Mouse (Mus musculus) cerebellum, postnatal 14 days (tissue): ENCODE results near the gene Olfr91.
"Not testable (repeated sequence)": the region's sequence is repeated elsewhere in the genome, so short reads cannot be mapped to it uniquely, and the experiment has no call there.

Experiments used
- DNase-seq, 2 experiments: peaks; one replicate each; pipeline ENCODE4 v3.0.0; 2021; ENCODE audit warnings: mixed read lengths in 2 of 2

Gene Olfr91

GRCm38 (mm10) chr17:37098178-37098577, at the start of gene Olfr91:
Gene Olfr91, minus strand, starts transcription at chr17:37098278.
- DNase-seq = no peak

GRCm38 (mm10) chr17:37131366-37131765, 33.3 kb upstream of the Olfr91 start:
- not testable (repeated sequence) for DNase-seq

DNA sequence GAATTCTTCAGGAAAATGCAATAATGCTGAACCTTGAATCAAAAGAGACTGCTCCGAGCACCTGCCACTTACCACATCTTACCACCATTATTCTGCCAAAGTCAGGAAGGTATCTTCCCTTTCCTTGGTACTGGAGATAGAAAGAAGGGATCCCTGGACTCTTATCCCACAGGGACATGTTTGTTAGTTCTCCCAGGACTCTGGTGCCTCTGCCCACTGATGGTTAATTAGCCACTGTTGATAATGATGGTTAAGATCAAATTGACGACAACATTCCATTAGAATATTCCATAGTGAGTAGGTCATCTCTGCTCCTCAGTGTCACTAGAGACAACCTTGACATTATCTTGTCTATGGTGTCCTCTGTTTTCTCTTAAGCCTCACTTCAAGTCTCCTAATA, 21.9 kb upstream of the Olfr91 start, which contains the start of gene Olfr92:
Gene Olfr92 (minus strand): TSS at position 101 of the 400 bp plus-strand sequence.
- no peak for DNase-seq

GRCm38 (mm10) chr17:37093289-37093688, 4.8 kb downstream of the Olfr91 start:
- DNase-seq = peak; percentile 78 to 88

DNA sequence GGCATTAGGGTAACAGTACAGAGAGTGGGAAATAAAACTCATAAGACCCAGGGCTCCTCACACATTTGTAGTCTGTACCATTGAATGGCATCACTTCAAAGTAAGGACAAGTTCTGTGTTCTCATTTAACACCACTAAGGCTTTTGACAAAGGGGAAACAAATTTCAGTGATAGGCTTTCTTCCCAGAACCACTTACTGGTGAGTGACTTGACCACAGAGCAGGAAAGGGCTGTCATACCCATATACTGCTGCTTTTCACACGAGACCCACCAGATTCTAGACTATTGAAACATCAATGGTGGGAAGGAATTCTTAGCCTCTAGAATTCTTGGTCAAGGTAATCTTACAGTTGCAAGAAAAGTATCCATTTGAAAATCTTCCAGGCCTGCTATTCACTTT, 5.9 kb downstream of the Olfr91 start:
- DNase-seq = no peak

GRCm38 (mm10) chr17:37088399-37088798, 9.7 kb downstream of the Olfr91 start, which contains the start of gene Olfr90:
Gene Olfr90, minus strand, starts transcription at chr17:37088499.
- DNase-seq = no peak

DNA sequence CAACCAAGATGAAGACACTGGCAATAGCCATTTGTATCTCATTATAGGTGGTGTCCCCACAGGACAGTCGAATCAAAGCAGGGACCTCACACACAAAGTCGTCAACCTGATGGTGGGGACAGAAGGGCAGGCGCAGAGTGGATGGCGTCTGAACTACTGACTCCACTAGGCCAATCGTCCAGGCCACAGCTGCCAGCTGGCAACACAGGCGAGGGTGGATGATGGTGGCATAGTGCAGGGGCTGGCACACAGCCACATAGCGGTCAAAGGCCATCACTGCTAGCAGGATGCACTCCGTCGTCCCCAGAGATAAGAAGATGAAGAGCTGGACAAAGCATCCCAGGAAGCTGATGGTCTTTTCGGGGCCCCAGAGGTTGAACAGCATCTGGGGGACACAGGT, 12.5 kb downstream of the Olfr91 start:
- peak in 1 of 2 experiments; percentile 55 for DNase-seq

- no peak for DNase-seq
Observed at GRCm38 (mm10) chr17:37084632-37085031, 13.4 kb downstream of the Olfr91 start.

- DNase-seq = peak; percentile 77 to 85
Observed at GRCm38 (mm10) chr17:37083327-37083726, 14.8 kb downstream of the Olfr91 start.

DNA sequence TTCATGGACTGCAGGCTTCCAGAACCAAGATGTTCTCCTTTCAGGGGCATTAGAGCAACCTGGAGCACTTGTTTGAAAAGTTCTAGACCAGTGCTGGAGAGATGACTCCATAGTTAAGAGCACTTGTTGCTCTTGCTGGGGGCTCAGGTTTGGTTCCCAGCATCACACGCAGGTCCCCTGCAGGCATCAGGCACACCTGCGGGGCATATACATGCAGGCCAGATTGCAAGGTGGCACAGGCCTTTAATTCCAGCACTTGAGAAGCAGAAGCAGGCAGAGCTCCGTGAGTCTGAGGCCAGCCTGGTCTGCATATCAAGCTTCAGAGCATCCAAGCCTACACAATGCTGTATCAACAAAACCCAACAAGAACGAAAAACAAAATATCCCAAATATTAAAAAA, 16.4 kb downstream of the Olfr91 start:
- DNase-seq = no peak

DNA sequence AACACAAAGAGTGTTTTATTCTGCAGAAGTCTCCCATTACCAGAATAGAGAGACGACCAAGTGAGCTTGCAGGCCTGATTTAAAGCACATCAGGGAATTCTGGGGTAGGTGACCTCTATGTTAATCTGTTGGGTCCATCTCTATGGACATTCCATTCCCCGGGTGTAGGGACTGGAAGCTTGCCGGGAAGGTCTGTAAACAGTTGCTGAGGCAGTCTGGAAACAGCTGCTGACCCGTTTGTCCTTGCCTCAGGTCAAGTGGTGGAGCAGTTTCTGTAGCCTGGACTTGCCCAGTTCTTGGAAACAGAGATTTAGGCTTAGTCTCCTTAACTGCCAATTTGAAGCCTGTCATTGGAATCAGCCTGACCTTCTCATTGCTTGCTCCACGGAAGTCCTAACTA, 18.0 kb downstream of the Olfr91 start:
- no peak for DNase-seq

- DNase-seq = no peak
Observed at GRCm38 (mm10) chr17:37078990-37079389, 19.1 kb downstream of the Olfr91 start.

DNA sequence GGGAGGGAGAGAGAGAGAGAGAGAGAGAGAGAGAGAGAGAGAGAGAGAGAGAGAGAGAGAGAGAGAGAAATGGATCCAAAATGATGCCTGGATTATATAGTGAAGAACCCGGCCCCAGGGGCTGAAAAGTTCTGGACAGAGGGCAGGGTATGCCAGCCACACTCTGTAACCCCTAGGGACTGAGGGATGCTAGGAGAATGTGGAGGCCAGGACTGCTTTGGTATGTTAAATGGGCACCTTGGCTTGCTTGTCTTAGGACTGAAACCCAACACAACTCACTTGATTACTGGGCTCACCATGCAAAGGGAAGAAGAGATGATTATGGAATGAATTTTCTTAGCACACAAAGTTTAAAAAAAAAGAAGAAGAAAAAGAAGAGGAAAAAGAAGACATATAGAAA, 19.9 kb downstream of the Olfr91 start:
- DNase-seq = no peak

GRCm38 (mm10) chr17:37075766-37076165, 22.3 kb downstream of the Olfr91 start:
- DNase-seq = no peak

GRCm38 (mm10) chr17:37075181-37075580, 22.9 kb downstream of the Olfr91 start:
- DNase-seq = peak in 1 of 2 experiments; percentile 2

DNA sequence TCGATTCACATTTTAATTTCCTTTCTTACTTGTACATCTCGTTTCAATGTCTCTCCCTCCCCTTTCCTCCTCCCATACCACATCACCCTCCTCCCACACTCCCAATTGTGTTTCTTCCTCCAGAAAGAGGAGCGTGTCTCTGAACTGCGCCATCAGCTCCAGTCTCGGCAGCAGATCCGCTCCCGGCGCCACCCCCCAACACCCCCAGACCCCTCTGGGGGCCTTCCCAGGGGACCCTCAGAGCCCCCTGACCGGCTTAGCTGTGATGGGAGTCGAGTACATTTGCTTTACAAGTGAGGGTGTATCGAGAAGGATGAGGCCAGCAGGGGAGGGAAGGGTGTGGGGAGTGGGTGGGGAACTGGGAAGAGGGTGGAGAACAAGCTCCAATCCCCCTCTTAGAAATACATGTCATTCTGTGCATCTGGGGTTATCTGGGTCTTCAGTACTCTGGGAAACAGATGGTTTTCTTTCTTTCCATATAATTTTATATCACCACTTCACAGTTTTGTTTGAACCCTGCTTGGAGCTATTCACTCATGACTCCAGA, 25.3 kb downstream of the Olfr91 start:
- no peak for DNase-seq

DNA sequence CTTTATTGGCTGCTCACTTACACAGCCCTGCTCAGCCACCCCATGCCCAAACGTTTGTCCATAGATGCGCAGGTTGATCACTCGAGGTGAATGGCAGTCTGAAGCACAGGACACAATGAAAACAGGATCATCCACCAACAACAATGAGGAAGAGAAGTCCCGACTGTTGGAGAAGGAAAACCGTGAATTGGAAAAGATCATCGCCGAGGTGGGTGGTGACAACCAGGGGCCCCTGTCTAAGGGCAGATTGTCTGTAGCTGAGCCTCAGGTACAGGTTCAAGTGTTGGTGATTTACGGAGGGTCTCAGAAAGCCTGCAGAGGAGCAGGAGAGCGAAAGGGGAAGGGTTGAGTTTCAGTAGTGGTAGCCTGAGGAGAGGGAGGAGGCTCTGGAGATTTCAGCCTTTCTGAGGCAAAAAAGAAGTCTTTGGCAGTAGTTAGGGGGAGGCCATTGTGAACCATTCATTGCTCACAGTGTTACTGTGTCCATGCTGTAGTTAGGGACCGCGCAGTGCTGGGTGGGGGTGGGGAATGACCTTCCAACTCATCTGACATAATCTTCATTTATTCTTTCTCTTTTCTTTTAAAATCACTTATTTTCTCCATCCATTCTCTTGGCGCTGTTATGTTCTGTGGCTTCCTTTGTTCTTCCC, 25.9 kb downstream of the Olfr91 start:
- DNase-seq = no peak

GRCm38 (mm10) chr17:37070121-37070520, 28.0 kb downstream of the Olfr91 start:
- no peak for DNase-seq

- no peak for DNase-seq
Observed at GRCm38 (mm10) chr17:37067861-37068260, 30.2 kb downstream of the Olfr91 start.

- DNase-seq = no peak
Observed at GRCm38 (mm10) chr17:37065993-37066392, 32.1 kb downstream of the Olfr91 start.

GRCm38 (mm10) chr17:37063686-37064495, 34.2 kb downstream of the Olfr91 start:
- no peak for DNase-seq

GRCm38 (mm10) chr17:37063063-37063462, 35.0 kb downstream of the Olfr91 start:
- no peak for DNase-seq

- DNase-seq = no peak
Observed at GRCm38 (mm10) chr17:37062101-37062641, 35.9 kb downstream of the Olfr91 start.
